Mouse (Mus musculus) G1E (cell line): ENCODE results near the gene Anxa6. TPM values are rescaled to one million over a fixed set of nuclear protein-coding genes. Genes with fewer than 3 reads are reported as not detected.
"Not testable (repeated sequence)": the region's sequence is repeated elsewhere in the genome, so short reads cannot be mapped to it uniquely, and the experiment has no call there.

Source experiments
- ATAC-seq: 2 replicates; pipeline ENCODE4 v1.8.0; 2016; ENCODE audit warnings: mild to moderate bottlenecking; ENCODE audit not compliant: insufficient number of reproducible peaks, poor library complexity, low FRiP score, severe bottlenecking; ENCODE audit errors: extremely low read depth
- DNase-seq: peaks from one replicate; pipeline ENCODE4 v3.0.0; 2012; ENCODE audit warnings: low spot score
- H3K27me3 ChIP-seq: 2 replicates; pipeline ENCODE4 v1.6.1; 2012; ENCODE audit warnings: mild to moderate bottlenecking, low read length, inconsistent platforms; ENCODE audit not compliant: insufficient read depth
- H3K36me3 ChIP-seq: replicated peaks from 2 replicates; pipeline ENCODE3; 2012; ENCODE audit warnings: mild to moderate bottlenecking, inconsistent platforms
- H3K4me1 ChIP-seq: 2 replicates; pipeline ENCODE4 v1.6.1; 2012; ENCODE audit warnings: low read depth, low read length, inconsistent platforms, mixed read lengths; ENCODE audit not compliant: insufficient read depth
- H3K4me3 ChIP-seq: 2 replicates; pipeline ENCODE4 v1.5.1; 2012; ENCODE audit warnings: low read depth, mild to moderate bottlenecking, inconsistent platforms, low read length, moderate library complexity, mixed read lengths
- H3K9me3 ChIP-seq: replicated peaks from 2 replicates; pipeline ENCODE4 v1.6.1; 2012; ENCODE audit warnings: inconsistent platforms
- CTCF ChIP-seq: IDR thresholded peaks from 2 replicates; pipeline ENCODE4 v1.5.1; 2012; ENCODE audit warnings: low read depth, low read length, inconsistent platforms, mixed read lengths
- GATA1 ChIP-seq: IDR thresholded peaks from 2 replicates; pipeline ENCODE4 v1.6.1; 2012; ENCODE audit warnings: borderline replicate concordance, low read length, inconsistent platforms, mixed read lengths
- GATA2 ChIP-seq: IDR thresholded peaks from 2 replicates; pipeline ENCODE4 v1.6.1; 2012; ENCODE audit warnings: low read depth, low read length, inconsistent platforms, borderline replicate concordance
- POLR2AphosphoS5 ChIP-seq: IDR thresholded peaks from 2 replicates; pipeline ENCODE4 v1.6.1; 2012; ENCODE audit warnings: low read depth, low read length, inconsistent platforms; ENCODE audit not compliant: insufficient replicate concordance
- TAL1 ChIP-seq: conservative IDR thresholded peaks from 2 replicates; pipeline ENCODE4 v1.6.1; 2012; ENCODE audit warnings: low read depth, low read length, inconsistent platforms, mixed read lengths
- polyA plus RNA-seq: library from polyadenylated mRNA; stranded (reverse); fragments of >175 nt; gene quantifications from 2 replicates; pipeline ENCODE4 v1.2.3, GENCODE M21; 2012
- total RNA-seq, 2 experiments: library from RNA; stranded (forward) in 1 of 2; stranded (reverse) in 1 of 2; fragments of 200-1000 nt in 1 of 2; fragments of >200 nt in 1 of 2; fragmentation: Nextera tagmentation in 1 of 2; gene quantifications; 2 replicates each; pipeline ENCODE4 v1.2.3; 2014 to 2017

Gene Anxa6
- total and polyA plus RNA-seq, 3 experiments, result 0.04 to 0.87 TPM; not detected in 1

DNA sequence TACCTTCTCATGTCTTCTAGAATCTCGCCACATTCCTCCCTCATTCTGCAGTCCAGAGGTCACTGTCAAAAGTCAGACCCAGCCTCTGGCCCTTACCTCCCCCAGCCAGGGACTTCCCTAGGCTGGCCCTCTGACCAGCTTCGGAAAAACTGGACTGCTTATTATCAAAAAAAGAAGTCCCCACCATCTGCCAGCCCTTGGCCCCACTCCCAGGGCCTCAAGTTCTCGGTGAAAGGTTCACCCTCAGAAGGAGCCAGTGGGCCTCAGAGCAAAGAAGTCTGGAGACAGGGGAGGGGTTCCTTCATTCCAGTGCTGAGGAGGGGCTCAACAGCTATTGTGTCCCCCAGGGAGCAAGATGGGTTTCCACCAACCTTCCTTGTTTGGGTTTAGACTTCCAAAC, 71.3 kb downstream of the Anxa6 start:
- DNase-seq, result no peak
- peaks cover 47% of the 10 kb centered on the region for H3K4me1 ChIP-seq
- no peaks in the 10 kb centered on the region for H3K36me3 ChIP-seq
- no peak for TF ChIP-seq CTCF
- no peak for TF ChIP-seq GATA1
- TF ChIP-seq POLR2AphosphoS5, result no peak
- no peak for TF ChIP-seq GATA2
- TF ChIP-seq TAL1, result no peak
- H3K27me3 ChIP-seq, result peaks cover 9% of the 10 kb centered on the region; the same call in 1 of the 2 replicates
- H3K4me3 ChIP-seq, result no peak overlapping the region
- no peak for ATAC-seq
- no peaks in the 10 kb centered on the region for H3K9me3 ChIP-seq

DNA sequence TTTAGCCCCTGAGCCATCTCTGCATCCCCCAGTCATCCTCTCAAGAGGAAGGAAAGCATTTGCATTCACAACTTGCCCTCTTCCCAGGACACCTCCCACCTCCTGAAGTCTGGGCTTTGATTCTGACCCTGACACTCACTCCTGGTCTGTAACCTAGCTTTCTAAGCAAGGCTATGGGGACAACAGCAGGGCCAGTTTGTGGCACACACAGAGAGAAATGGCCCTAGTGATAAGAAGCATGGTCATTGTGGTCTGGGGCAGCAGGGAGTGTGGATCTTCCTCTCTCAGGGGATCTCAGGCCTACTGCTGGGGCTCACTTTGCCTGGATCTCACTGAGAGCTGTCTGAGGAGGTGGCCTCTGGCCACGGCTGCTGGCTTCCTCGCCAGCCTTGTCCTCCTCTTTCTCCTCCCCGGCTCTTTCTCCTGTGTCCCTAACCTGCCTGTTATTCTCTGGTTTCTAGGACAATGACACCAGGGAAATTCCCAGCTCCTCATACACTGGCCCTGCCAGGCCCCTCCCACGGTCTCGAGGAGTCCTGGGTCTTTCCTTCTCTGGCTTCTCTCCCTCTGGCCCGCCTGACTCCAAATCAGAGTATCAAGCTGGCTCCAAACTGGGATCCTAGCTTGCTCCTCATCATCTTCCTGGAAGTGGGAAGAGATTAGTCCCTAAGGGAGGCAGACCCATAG, 71.9 kb downstream of the Anxa6 start:
- Histone ChIP-seq H3K4me1 (peaks cover 53% of the 10 kb centered on the region), H3K27me3 (peaks cover 9% of the 10 kb centered on the region; the same call in 1 of the 2 replicates), H3K9me3 (no peaks in the 10 kb centered on the region), H3K36me3 (no peaks in the 10 kb centered on the region), H3K4me3 (no peak overlapping the region)
- ATAC-seq (no peak), DNase-seq (no peak)
- no peak for TF ChIP-seq GATA2
- TF ChIP-seq GATA1, result no peak
- TF ChIP-seq CTCF, result no peak
- TF ChIP-seq POLR2AphosphoS5, result no peak
- no peak for TF ChIP-seq TAL1

- no peak for TF ChIP-seq POLR2AphosphoS5
- TF ChIP-seq GATA2, result no peak
- no peak for TF ChIP-seq CTCF
- TF ChIP-seq TAL1, result no peak
- no peak for TF ChIP-seq GATA1
- peaks cover 54% of the 10 kb centered on the region for H3K4me1 ChIP-seq
These were observed 73.0 kb downstream of the Anxa6 start for GRCm38 (mm10) chr11:54960251-54960650.

DNA sequence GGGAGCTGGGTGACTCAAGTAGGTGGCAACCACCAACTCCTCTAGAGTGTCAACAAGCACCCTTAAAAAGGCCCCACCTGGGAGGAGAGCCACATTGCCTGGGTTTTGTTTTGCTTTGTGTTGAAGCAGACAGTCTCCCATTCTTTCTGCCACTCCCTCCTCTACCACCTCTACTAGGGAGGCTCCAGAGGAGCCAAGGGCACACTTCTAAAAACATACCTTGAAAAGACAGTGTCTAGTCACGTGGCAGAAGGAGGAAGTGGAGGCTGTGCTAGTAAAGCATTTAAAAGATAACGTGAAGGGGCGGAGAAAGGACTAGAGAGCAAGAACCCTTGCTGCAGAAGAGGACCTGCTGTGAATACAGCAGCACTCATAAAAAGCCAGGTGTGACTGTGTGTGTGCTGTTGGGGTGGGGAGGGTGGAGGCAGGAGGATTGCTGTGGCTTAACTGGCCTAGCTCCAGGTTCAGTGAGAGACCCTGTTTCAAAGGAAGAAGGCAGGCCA, 74.6 kb downstream of the Anxa6 start:
- Histone ChIP-seq H3K4me1 (peaks cover 61% of the 10 kb centered on the region), H3K4me3 (peak overlapping the region; percentile 44; the same call in 1 of the 2 replicates), H3K36me3 (peaks cover 6% of the 10 kb centered on the region), H3K27me3 (peaks cover 9% of the 10 kb centered on the region; the same call in 1 of the 2 replicates), H3K9me3 (no peaks in the 10 kb centered on the region)
- peak; percentile 38 for ATAC-seq
- peak; percentile 47 for DNase-seq
- TF ChIP-seq GATA2, result no peak
- no peak for TF ChIP-seq GATA1
- no peak for TF ChIP-seq TAL1
- no peak for TF ChIP-seq CTCF

More at GRCm38 (mm10) chr11:54960251-54960650, 73.0 kb downstream of the Anxa6 start:
- no peak overlapping the region for H3K4me3 ChIP-seq
- H3K36me3 ChIP-seq, result no peaks in the 10 kb centered on the region
- DNase-seq (no peak), ATAC-seq (no peak)
- peaks cover 9% of the 10 kb centered on the region; the same call in 1 of the 2 replicates for H3K27me3 ChIP-seq
- no peaks in the 10 kb centered on the region for H3K9me3 ChIP-seq

DNA sequence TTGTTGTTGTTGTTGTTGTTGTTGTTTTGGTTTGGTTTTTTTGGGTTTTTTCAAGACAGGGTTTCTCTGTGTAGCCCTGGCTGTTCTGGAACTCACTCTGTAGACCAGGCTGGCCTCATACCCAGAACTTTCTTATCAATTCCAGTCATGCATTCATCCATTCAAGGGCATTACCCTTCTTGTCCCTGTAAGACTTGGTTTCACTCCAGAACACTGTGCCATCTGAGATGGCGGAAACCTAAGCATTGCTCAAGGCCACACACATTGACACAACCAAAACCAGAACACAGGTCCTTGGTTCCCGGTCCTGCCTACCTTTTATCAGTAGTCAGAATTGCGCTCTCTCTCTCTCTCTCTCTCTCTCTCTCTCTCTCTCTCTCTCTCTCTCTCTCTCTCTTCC, 75.5 kb downstream of the Anxa6 start:
- H3K4me3 ChIP-seq, result not testable (repeated sequence)

DNA sequence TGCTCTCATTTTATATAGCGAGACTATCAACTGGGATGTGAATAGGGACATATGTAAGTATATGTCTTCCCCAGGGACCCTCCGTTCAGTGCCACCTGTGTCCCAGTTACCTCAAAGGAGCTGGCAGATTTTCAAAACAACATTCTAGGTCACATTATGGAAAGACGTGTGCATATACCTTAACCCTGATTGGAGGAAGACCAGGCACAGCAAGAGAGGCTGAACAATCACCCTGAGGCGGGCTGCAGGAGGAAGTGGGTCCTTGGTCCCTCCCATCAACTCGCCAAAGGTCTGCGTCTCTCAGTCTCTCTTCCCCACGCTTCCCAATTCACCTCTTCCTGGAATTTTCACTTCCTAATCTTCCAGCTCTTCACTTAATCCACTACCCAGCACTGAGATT, 76.3 kb downstream of the Anxa6 start:
- TF ChIP-seq POLR2AphosphoS5, result no peak
- no peak for TF ChIP-seq TAL1
- no peak for TF ChIP-seq GATA1
- no peak for TF ChIP-seq CTCF
- TF ChIP-seq GATA2, result no peak
- ATAC-seq, result no peak
- Histone ChIP-seq H3K36me3 (peaks cover 15% of the 10 kb centered on the region), H3K9me3 (no peaks in the 10 kb centered on the region), H3K27me3 (peaks cover 4% of the 10 kb centered on the region; the same call in 1 of the 2 replicates), H3K4me1 (peaks cover 57% of the 10 kb centered on the region), H3K4me3 (no peak overlapping the region)
- DNase-seq, result no peak

More for the DNA sequence above, 75.5 kb downstream of the Anxa6 start:
- not testable (repeated sequence) for DNase-seq, H3K27me3 ChIP-seq, ATAC-seq, H3K36me3 ChIP-seq, H3K9me3 ChIP-seq
- peaks cover 56% of the 10 kb centered on the region for H3K4me1 ChIP-seq
